Mouse (Mus musculus): ENCODE measurements at regions not wholly inside any gene's neighbourhood (a gene's known extent, or its start where the extent isn't known, plus 50 kb on each side); places are given as distances from the start of the nearest gene placed in this dataset.

DNA sequence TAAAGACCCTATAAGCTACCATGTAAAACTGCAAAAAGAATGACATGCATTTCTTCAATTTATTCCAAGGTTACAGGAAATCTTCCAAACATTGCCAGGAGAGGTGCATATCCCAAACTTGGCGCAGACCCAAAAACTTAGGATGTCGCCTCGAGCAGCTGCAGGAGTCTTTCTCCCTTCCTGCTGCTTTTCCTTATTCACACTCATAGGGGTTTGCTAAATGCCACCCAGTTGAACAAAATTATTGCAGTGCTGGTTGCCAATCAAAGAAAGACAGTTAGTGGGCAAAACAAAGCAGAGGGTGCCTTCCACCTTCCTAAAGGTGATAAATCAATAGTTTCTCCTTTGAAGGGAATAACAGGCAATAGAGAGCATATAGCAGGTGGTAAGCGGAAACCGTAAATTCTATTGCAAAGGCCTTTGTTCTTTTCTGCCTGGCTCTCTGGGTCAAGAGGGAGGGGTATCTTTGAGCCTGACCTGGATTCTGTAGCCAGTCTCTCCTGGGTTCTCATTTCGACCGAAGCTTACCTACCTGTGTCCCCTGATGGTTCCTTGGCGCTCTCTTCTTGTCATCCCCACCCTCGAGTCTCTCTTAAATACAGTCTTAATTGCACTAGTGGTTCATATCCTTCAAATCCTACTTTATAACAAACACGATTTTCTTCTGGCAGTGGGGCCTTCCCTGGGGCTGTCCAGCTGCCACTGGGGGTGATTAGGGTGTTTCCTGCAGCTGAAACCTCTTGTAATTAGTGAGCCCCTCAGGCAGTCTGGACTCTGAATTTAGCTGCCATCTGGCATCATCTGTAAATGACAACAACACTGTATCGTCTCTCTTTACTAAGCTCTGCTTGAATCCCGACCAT lies 334.5 kb upstream of the Klf12 start:
- TF ChIP-seq CTCF (IDR thresholded peaks at IDR 0.05; ENCODE audit: borderline replicate concordance, control insufficient read depth, extremely low read depth, insufficient read depth, low read length, poor library complexity) (no peak), POLR2A (IDR thresholded peaks at IDR 0.05; ENCODE audit: control insufficient read depth, extremely low read depth, insufficient read depth, low read length, poor library complexity) (no peak)
